Mouse (Mus musculus): ENCODE measurements around the gene Eral1.
"Not testable (repeated sequence)": the region's sequence is repeated elsewhere in the genome, so short reads cannot be mapped to it uniquely, and the experiment has no call there.

The Eral1 gene

GRCm38 (mm10) chr11:78087756-78088281 lies 7.6 kb upstream of the Eral1 start:
- DNase-seq (ENCODE audit: low spot score in 2 of 2): no peak

GRCm38 (mm10) chr11:78086925-78087479 lies 6.8 kb upstream of the Eral1 start:
- DNase-seq (ENCODE audit: low spot score in 2 of 2): no peak

- no peak for DNase-seq (ENCODE audit: low spot score in 2 of 2)
These were observed 3.4 kb upstream of the Eral1 start for GRCm38 (mm10) chr11:78083595-78083994.

- no peak for DNase-seq (ENCODE audit: low spot score in 2 of 2)
These were observed 5.5 kb downstream of the Eral1 start for GRCm38 (mm10) chr11:78074666-78075065.

- peak; percentile 53 to 54 for DNase-seq (ENCODE audit: low spot score in 2 of 2)
These were observed 5.9 kb downstream of the Eral1 start for GRCm38 (mm10) chr11:78074277-78074652.

- peak; percentile 58 to 78 for DNase-seq (ENCODE audit: low spot score in 2 of 2)
These were observed 6.5 kb downstream of the Eral1 start for GRCm38 (mm10) chr11:78073577-78074276.

- DNase-seq (ENCODE audit: low spot score in 2 of 2): peak; percentile 85 to 88
These were observed 7.6 kb downstream of the Eral1 start for GRCm38 (mm10) chr11:78072425-78073130.

- DNase-seq (ENCODE audit: low spot score in 2 of 2): peak; percentile 40 to 63
These were observed 8.2 kb downstream of the Eral1 start for GRCm38 (mm10) chr11:78071938-78072337.

- DNase-seq (ENCODE audit: low spot score in 2 of 2): peak; percentile 78 to 83
These were observed 10.5 kb downstream of the Eral1 start for GRCm38 (mm10) chr11:78069646-78070045.

- no peak for DNase-seq (ENCODE audit: low spot score in 2 of 2)
These were observed 11.1 kb downstream of the Eral1 start for GRCm38 (mm10) chr11:78069130-78069529.

GRCm38 (mm10) chr11:78067566-78067965 lies 12.6 kb downstream of the Eral1 start:
- no peak for DNase-seq (ENCODE audit: low spot score in 2 of 2)

- DNase-seq (ENCODE audit: low spot score in 2 of 2): no peak
These were observed 13.5 kb downstream of the Eral1 start for GRCm38 (mm10) chr11:78066641-78067040.

- DNase-seq (ENCODE audit: low spot score in 2 of 2): peak; percentile 69 to 78
These were observed 14.3 kb downstream of the Eral1 start for GRCm38 (mm10) chr11:78065906-78066305.

- DNase-seq (ENCODE audit: low spot score in 2 of 2): no peak
These were observed 17.6 kb downstream of the Eral1 start for GRCm38 (mm10) chr11:78062563-78062962.

- peak; percentile 68 to 87 for DNase-seq (ENCODE audit: low spot score in 2 of 2)
These were observed 20.1 kb downstream of the Eral1 start for GRCm38 (mm10) chr11:78059833-78060757.

- peak in 1 of 2 experiments; percentile 26 for DNase-seq (ENCODE audit: low spot score in 2 of 2)
These were observed 23.2 kb downstream of the Eral1 start for GRCm38 (mm10) chr11:78056946-78057345.

GRCm38 (mm10) chr11:78053078-78053477 lies 27.1 kb downstream of the Eral1 start:
- no peak for DNase-seq (ENCODE audit: low spot score in 2 of 2)

- DNase-seq (ENCODE audit: low spot score in 2 of 2): not testable (repeated sequence)
These were observed 31.5 kb downstream of the Eral1 start for GRCm38 (mm10) chr11:78048637-78049036.

- peak in 1 of 2 experiments; percentile 39 for DNase-seq (ENCODE audit: low spot score in 2 of 2)
These were observed 35.4 kb downstream of the Eral1 start for GRCm38 (mm10) chr11:78044758-78045251.

- DNase-seq (ENCODE audit: low spot score in 2 of 2): not testable (repeated sequence)
These were observed 37.8 kb downstream of the Eral1 start for GRCm38 (mm10) chr11:78042290-78042870.

GRCm38 (mm10) chr11:78040878-78041277 lies 39.3 kb downstream of the Eral1 start:
- no peak for DNase-seq (ENCODE audit: low spot score in 2 of 2)

All from spleen, postnatal 10 days (tissue).